Mouse (Mus musculus): ENCODE data around the gene Pank4. TPM values are rescaled to one million over a fixed set of nuclear protein-coding genes. Genes with fewer than 3 reads are reported as not detected.

Pank4 gene
- polyA plus RNA-seq, 1 experiment, result 37.5 TPM

- 64% methylated on average over 11 of the region's 11 CpGs for WGBS
- no peak for DNase-seq
- TF ChIP-seq POLR2A (IDR thresholded peaks at IDR 0.05; ENCODE audit: low read depth, low read length), result no peak
- TF ChIP-seq CTCF (conservative IDR thresholded peaks at IDR 0.05; ENCODE audit: insufficient read depth, insufficient read length, low read depth, low read length), result no peak
- Histone ChIP-seq H3K27ac (ENCODE audit: insufficient read depth, low read depth, low read length) (no peak overlapping the region), H3K4me3 (ENCODE audit: insufficient read depth, low read depth, low read length) (no peak overlapping the region), H3K4me1 (ENCODE audit: control insufficient read depth, insufficient read depth, low read length) (no peaks in the 10 kb centered on the region), H3K36me3 (ENCODE audit: control insufficient read depth, insufficient read depth, low read length) (no peaks in the 10 kb centered on the region), H3K27me3 (replicated peaks; ENCODE audit: control insufficient read depth, insufficient read depth, low read length) (no peaks in the 10 kb centered on the region)
These were observed 53.4 kb downstream of the Pank4 start for GRCm38 (mm10) chr4:155017253-155017878.

DNA sequence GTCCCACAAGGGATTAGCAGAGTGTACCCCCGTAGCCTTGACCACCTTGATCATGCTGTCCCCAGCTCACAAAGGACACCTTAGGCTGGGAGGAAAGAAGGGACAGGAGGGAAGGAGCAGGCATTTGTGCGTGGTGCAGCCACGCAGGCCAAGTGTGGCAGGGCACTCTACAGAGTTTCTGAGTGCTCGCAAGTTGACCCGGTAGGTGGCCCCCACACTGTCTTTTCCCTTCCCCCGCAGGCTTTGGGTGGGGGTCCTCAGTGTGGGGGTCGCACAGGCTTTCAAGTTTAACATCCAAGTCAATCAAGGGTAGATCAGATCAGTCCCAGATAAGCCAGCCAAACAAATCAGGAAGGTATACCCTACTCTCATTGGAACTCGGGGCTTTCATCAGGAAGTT lies 54.1 kb downstream of the Pank4 start:
- TF ChIP-seq CTCF (conservative IDR thresholded peaks at IDR 0.05; ENCODE audit: insufficient read depth, insufficient read length, low read depth, low read length) (no peak), POLR2A (IDR thresholded peaks at IDR 0.05; ENCODE audit: low read depth, low read length) (no peak)
- WGBS, result 67% methylated on average over 8 of the region's 8 CpGs
- Histone ChIP-seq H3K27ac (ENCODE audit: insufficient read depth, low read depth, low read length) (no peak overlapping the region), H3K4me3 (ENCODE audit: insufficient read depth, low read depth, low read length) (no peak overlapping the region), H3K36me3 (ENCODE audit: control insufficient read depth, insufficient read depth, low read length) (no peaks in the 10 kb centered on the region), H3K4me1 (ENCODE audit: control insufficient read depth, insufficient read depth, low read length) (no peaks in the 10 kb centered on the region), H3K27me3 (replicated peaks; ENCODE audit: control insufficient read depth, insufficient read depth, low read length) (no peaks in the 10 kb centered on the region)
- DNase-seq, result no peak

- H3K27ac ChIP-seq (ENCODE audit: insufficient read depth, low read depth, low read length), result no peak overlapping the region
- no peaks in the 10 kb centered on the region for H3K27me3 ChIP-seq (replicated peaks; ENCODE audit: control insufficient read depth, insufficient read depth, low read length)
- peak; percentile 14 for DNase-seq
- no peak overlapping the region for H3K4me3 ChIP-seq (ENCODE audit: insufficient read depth, low read depth, low read length)
- 7% methylated on average over 15 of the region's 15 CpGs for WGBS
- no peak for TF ChIP-seq CTCF (conservative IDR thresholded peaks at IDR 0.05; ENCODE audit: insufficient read depth, insufficient read length, low read depth, low read length)
- no peak for TF ChIP-seq POLR2A (IDR thresholded peaks at IDR 0.05; ENCODE audit: low read depth, low read length)
- H3K4me1 ChIP-seq (ENCODE audit: control insufficient read depth, insufficient read depth, low read length), result no peaks in the 10 kb centered on the region
- H3K36me3 ChIP-seq (ENCODE audit: control insufficient read depth, insufficient read depth, low read length), result no peaks in the 10 kb centered on the region
These were observed 54.8 kb downstream of the Pank4 start for GRCm38 (mm10) chr4:155018601-155019335.

- Histone ChIP-seq H3K4me3 (ENCODE audit: insufficient read depth, low read depth, low read length) (no peak overlapping the region), H3K4me1 (ENCODE audit: control insufficient read depth, insufficient read depth, low read length) (no peaks in the 10 kb centered on the region), H3K27me3 (replicated peaks; ENCODE audit: control insufficient read depth, insufficient read depth, low read length) (no peaks in the 10 kb centered on the region), H3K27ac (ENCODE audit: insufficient read depth, low read depth, low read length) (no peak overlapping the region), H3K36me3 (ENCODE audit: control insufficient read depth, insufficient read depth, low read length) (no peaks in the 10 kb centered on the region)
- DNase-seq, result no peak
- no peak for TF ChIP-seq CTCF (conservative IDR thresholded peaks at IDR 0.05; ENCODE audit: insufficient read depth, insufficient read length, low read depth, low read length)
- no peak for TF ChIP-seq POLR2A (IDR thresholded peaks at IDR 0.05; ENCODE audit: low read depth, low read length)
- WGBS, result 1% methylated on average over 10 of the region's 10 CpGs
These were observed 55.5 kb downstream of the Pank4 start for GRCm38 (mm10) chr4:155019336-155019847.

- Histone ChIP-seq H3K4me1 (ENCODE audit: control insufficient read depth, insufficient read depth, low read length) (no peaks in the 10 kb centered on the region), H3K27me3 (replicated peaks; ENCODE audit: control insufficient read depth, insufficient read depth, low read length) (no peaks in the 10 kb centered on the region), H3K4me3 (ENCODE audit: insufficient read depth, low read depth, low read length) (no peak overlapping the region), H3K36me3 (ENCODE audit: control insufficient read depth, insufficient read depth, low read length) (no peaks in the 10 kb centered on the region), H3K27ac (ENCODE audit: insufficient read depth, low read depth, low read length) (no peak overlapping the region)
- no peak for TF ChIP-seq POLR2A (IDR thresholded peaks at IDR 0.05; ENCODE audit: low read depth, low read length)
- no peak for TF ChIP-seq CTCF (conservative IDR thresholded peaks at IDR 0.05; ENCODE audit: insufficient read depth, insufficient read length, low read depth, low read length)
- WGBS, result 71% methylated on average over 1 of the region's 1 CpGs
- DNase-seq, result no peak
These were observed 56.2 kb downstream of the Pank4 start for GRCm38 (mm10) chr4:155020141-155020540.

GRCm38 (mm10) chr4:155020813-155021212 lies 56.9 kb downstream of the Pank4 start:
- TF ChIP-seq POLR2A (IDR thresholded peaks at IDR 0.05; ENCODE audit: low read depth, low read length), result no peak
- no peak for TF ChIP-seq CTCF (conservative IDR thresholded peaks at IDR 0.05; ENCODE audit: insufficient read depth, insufficient read length, low read depth, low read length)
- Histone ChIP-seq H3K36me3 (ENCODE audit: control insufficient read depth, insufficient read depth, low read length) (no peaks in the 10 kb centered on the region), H3K4me3 (ENCODE audit: insufficient read depth, low read depth, low read length) (no peak overlapping the region), H3K27me3 (replicated peaks; ENCODE audit: control insufficient read depth, insufficient read depth, low read length) (no peaks in the 10 kb centered on the region), H3K4me1 (ENCODE audit: control insufficient read depth, insufficient read depth, low read length) (no peaks in the 10 kb centered on the region), H3K27ac (ENCODE audit: insufficient read depth, low read depth, low read length) (no peak overlapping the region)
- DNase-seq, result no peak
- 28% methylated on average over 9 of the region's 9 CpGs for WGBS

DNA sequence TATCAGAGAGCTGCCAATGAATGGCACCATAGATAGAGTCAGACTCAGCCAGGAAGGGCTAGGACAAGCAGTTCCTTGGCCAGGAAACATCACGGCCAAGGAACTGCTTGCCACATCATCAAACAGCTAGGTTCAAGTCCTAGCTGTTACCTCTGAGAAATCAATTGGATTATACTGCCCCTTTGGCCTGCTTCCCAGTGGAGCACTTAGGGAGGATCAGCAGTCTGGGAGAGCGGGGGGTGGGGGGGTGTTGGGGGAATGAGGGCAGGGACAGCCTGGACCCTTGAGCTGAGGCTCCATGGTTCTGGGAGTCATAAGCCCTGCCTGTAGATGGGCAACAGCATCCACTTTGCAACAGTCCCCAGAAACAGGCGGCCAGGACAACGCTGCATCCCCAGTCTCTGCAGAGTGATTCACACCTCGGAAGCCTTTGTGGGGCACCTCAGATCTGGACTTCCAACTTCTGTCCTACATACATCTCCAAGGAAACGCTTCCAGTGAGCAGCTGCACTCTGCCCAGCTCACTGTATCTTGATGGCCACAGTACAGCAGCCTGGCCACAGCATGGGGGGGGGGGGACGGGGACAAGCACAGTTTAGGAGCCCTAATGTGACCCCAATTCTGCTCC lies 58.4 kb downstream of the Pank4 start:
- whole genome bisulfite sequencing, result 66% methylated on average over 7 of the region's 7 CpGs
- Histone ChIP-seq H3K27ac (ENCODE audit: insufficient read depth, low read depth, low read length) (no peak overlapping the region), H3K4me3 (ENCODE audit: insufficient read depth, low read depth, low read length) (no peak overlapping the region), H3K4me1 (ENCODE audit: control insufficient read depth, insufficient read depth, low read length) (no peaks in the 10 kb centered on the region), H3K27me3 (replicated peaks; ENCODE audit: control insufficient read depth, insufficient read depth, low read length) (no peaks in the 10 kb centered on the region), H3K36me3 (ENCODE audit: control insufficient read depth, insufficient read depth, low read length) (no peaks in the 10 kb centered on the region)
- TF ChIP-seq POLR2A (IDR thresholded peaks at IDR 0.05; ENCODE audit: low read depth, low read length) (no peak), CTCF (conservative IDR thresholded peaks at IDR 0.05; ENCODE audit: insufficient read depth, insufficient read length, low read depth, low read length) (no peak)
- DNase-seq, result no peak
